Mouse (Mus musculus) liver, postnatal 0 days (tissue): ENCODE data around the gene E030030I06Rik.
"Not testable (repeated sequence)": the region's sequence is repeated elsewhere in the genome, so short reads cannot be mapped to it uniquely, and the experiment has no call there.

Experiments used
- CTCF ChIP-seq: sonication (generic); IDR thresholded peaks from 2 replicates; pipeline ENCODE4 v1.5.1; 2016; ENCODE audit warnings: antibody characterized with exemption, low read depth
- EP300 ChIP-seq: IDR thresholded peaks from 2 replicates; pipeline ENCODE4 v1.6.1; 2016; ENCODE audit warnings: antibody characterized with exemption, low read depth, mild to moderate bottlenecking

DNA sequence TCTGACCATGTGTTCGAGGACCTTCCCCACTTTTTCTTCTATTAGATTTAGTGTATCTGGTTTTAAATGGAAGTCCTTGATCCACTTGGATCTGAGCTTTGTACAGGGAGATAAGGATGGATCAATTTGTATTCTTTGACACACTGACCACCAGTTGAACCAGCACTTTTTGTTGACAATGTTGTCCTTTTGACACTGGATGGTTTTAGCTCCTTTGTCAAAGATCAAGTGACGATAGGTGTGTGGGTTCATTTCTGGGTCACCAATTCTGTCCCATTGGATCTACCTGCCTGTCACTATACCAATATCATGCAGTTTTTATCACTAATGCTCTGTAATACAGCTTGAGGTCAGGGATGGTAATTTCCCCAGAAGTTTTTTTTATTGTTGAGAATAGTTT lies 27.4 kb upstream of the E030030I06Rik start:
- TF ChIP-seq CTCF, EP300: not testable (repeated sequence)
